Mouse (Mus musculus) cerebellum, postnatal 25 days (tissue): ENCODE data around the gene Majin.
A peak's percentile ranks its signal among the peaks of the same experiment; 100 is the strongest.

ENCODE experiments used
- DNase-seq, 2 experiments: peaks; one replicate each; pipeline ENCODE4 v3.0.0; 2021; ENCODE audit warnings: mixed read lengths in 2 of 2

Majin gene

DNA sequence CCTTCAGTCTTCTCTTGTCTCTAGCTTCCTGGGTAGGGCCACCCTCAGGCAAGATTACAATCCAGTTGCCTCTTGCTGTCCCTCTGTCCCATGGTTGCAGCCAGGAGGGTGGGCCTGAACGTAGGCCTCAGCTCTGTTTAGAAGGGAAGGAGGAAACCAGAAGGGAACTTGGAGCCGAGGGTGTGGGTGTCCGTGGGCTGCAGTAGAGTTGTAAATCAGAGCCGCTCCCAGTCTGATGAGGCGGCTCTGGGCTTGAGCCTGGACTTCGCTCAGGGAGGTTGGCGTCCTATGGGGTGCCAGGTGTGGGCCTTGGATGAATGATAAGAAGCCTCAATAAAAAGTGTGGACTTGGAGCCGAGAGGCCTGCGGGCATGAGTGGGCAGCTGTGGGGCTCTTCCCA lies 80.0 kb downstream of the Majin start:
- peak in 1 of 2 experiments; percentile 45 for DNase-seq

DNA sequence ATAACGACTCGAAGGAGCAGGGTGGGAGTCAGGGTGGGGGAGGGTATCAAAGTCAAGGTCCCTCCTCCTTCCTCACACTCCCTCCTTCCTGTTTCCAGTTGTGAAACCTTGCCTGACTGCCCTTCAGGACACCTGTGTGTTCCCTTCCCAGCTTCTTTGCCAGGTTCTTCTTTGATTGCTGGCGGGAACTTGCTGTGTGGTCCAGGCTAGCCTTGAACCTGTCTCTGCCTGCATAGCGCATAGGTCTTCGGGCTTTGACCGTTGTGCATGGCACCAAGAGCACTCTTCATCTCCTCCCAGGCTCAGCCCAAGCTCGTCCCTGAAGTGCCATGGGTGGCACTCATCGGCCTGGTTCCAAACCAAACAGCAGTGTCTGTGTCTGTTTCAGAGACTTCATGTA lies 80.8 kb downstream of the Majin start:
- DNase-seq, result no peak

DNA sequence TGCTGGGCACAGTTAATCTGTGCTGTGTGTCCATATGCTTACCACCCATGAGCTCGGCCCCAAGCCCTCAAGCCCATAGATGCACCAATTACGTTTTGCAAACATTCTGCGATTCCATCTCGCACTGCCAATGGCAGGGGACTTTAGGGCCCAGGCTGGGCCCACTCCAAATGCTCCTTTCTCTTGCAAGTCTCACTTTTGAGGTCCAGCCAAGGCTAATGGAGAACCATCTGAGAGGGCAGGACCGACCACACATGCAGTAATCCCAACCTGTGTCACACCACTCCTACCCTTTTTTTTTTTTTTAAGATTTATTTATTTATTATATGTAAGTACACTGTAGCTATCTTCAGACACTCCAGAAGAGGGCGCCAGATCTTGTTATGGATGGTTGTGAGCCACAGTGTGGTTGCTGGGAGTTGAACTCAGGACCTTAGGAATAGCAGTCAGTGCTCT lies 81.6 kb downstream of the Majin start:
- DNase-seq, result peak; percentile 53 to 60

DNA sequence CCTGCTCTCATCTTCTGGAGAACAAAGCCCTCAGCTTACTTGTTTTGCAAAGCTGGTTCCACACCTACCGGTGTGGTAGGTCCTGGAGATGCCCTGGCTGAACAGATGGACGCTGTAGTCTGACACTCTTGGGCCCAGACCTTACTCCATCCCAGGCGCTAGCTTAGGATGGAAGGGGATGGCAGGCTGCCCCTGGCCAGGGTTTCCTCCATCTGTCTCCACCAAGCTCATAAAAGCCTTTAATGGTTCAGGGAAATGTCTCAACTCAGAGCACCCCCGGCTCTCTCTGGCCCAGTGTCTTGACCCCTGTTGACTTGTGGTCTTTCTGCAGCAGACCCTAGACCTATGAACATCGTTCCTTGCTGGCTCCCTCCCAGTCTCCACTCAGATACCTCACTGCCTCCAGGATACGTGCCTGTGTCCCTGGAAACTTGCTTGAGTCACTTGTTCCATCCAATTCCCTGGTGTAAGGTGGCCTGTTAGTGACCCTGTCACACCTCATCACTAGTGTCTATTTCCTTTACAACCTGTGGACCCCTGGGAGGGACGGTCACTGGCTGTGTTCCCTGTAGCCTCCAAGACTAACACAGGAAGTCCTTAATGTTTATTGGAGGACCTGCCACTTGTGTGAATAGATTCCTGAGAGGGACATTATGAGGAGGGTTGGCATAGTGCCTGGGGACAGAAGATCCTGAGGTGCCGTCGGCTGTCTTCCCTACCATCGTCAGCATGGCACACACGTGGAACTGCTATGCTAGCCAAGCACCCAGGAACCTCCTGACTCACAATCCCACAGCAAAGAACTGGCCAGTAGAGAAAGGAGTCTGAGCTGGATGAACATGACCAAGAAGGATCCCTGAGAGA lies 83.3 kb downstream of the Majin start:
- peak; percentile 95 to 96 for DNase-seq

DNA sequence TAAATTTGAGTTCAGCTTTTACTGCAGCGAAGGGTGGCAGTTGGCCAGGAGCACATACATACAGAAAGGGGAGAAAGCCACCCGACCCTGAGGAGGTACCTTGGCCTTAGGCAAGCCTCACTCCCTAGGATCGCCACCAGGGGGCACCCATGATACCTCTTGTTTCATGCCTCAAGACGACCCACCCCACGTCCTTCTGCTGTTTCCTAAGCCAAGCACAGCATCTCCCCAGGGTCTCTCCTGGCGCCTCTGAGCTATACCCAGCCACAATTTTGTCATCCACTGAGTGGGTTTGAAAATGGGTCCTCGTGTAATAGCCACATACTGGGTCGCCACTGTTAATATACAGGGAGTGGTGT lies 84.0 kb downstream of the Majin start:
- peak in 1 of 2 experiments; percentile 91 for DNase-seq

DNA sequence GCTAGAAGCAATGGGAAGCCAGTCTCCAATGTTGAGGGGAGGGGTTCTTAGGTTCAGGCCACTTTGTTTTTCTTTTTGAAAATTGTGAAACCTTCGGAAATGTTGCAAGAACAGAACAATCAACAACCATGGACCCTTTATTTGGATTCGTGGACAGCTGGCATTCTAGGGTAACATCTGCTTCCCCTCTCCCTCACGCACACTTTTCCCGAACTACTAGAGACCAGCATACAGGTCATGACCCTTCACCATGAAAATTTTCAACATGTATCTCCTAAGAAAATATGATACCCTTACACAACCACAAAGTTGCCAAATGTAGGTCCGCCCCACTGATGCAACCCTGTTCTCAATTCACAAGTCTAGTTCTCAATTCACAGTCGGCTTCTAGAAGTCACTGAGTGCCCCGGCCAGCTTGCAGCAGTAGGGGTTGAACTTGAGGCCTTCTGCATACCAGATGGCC lies 84.5 kb downstream of the Majin start:
- DNase-seq, result no peak

DNA sequence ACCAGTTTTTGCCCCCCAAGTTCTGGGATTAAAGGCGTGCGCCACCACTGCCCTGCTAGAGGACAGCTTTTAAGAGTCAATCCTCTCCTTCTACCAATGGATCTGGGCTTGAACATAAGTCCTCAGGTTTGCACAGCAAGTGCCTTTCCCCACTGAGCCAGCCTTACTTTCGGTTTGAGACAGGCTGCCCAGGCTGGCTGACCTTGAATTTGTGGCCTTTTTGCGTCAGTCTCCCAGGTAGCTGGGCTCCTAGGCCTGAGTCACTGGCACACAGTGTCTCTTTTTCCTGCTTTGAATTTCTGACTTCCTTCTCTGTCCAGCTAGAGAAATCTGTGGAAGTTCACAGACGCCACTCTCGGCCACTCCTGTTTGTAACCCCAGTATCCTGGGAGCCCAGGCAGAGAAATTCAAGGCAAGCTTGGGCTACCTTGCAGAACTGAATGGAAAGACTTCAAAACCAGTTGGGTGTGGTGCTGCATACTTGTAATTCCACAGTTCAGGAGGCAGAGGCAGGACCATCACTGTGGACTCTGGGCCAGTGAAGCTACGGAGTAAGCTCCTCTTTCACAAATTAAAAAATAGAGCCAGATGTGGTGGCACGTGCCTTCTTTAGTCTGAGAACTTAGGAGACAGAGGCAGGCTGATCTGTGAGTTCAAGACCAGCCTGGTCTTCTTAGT lies 85.7 kb downstream of the Majin start:
- no peak for DNase-seq

DNA sequence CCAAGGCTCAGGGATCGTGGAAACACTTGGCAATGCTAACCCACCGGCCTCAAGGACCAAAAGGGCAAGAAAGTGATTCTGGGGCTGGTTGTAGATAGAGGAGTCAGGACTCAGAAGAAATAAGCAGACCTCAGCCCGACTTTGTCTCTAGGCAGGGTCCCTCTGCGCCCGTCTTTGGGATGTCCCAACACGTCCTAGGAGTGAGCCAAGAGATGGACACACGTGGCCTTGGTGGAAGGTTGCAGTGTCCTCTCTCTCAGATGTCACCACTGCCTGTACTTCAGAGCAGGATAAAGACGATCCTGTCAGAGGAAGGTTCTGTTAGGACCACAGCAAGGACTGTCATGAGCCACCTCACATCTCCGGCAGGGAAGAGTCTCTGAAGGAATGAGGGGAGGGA lies 86.5 kb downstream of the Majin start:
- no peak for DNase-seq

DNA sequence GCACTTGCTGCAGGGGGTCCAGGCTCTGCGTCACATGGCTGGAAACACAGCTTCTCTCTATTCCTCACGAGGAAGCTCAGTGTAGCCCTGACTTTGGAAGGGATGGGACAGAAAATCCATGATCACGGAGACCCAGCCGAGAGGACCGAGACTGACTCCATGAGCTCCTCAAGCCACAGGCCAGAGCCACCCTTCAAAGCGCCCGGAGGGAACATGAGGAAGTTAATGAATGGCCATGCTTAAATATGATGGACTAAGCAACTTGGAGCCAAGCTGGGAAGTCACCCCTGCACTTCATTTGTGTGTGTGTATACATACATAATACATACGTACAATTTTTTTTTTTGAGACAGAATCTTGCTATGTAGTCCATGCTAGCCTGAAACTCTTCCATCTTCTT lies 87.0 kb downstream of the Majin start:
- DNase-seq, result no peak

DNA sequence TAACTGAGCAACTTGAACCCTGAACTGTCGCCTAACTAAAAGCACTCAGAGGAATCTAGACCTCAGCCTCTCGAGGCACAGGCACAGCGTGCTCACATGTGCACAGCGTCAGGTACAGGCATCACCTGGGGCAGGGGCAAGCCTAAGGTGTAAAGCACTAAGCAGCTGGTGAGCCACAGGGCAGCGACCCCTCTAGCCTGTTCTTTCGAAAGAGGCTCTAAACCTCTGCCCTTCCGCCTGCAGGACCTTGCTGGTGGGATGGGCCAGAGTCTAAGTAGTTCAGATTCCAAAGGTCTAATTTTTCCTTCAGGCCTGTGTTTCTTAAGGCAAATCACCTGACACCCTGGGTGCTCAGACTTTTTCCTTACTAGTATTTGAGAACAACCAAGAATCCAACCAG lies 87.9 kb downstream of the Majin start:
- DNase-seq, result no peak

DNA sequence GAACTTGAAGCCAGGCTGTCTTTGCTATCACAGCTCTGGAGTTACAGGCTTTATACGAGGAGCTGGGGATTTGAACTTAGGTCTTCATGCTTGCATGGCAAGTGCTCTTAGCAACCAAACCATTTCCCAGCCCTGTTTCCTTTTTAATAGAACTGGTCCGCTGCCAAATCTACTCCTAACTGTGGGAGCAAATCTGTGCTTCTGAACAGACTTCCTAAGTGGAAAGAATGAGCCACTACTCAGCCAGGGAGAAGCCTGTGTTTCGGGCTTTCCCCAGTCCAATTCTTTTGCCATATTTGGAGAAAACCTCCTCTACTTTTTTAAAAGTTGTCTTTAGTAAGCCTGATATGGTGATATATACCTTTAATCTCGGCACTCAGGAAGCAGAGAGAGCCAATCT lies 88.5 kb downstream of the Majin start:
- DNase-seq, result no peak

DNA sequence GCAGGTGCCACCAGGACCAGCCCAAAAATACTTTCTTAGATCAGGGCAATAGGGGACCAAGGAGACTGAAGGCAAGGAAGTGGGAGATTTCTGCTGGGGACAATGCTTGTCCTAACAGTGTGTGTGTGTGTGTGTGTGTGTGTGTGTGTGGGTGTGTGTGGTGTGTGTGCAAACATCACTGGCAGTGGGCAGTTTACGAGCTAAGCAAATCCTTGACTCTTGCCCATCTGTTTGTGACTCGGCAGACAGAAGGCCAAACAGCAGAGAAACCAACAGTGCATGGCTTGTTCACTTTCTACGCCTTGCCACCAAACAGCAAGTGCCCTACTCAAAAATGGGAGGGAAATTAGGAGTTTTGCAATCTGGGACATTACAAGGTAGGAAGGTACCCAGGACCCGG lies 89.4 kb downstream of the Majin start:
- peak; percentile 42 to 45 for DNase-seq
